Mouse (Mus musculus): ENCODE measurements around the gene Ift43.

DNA sequence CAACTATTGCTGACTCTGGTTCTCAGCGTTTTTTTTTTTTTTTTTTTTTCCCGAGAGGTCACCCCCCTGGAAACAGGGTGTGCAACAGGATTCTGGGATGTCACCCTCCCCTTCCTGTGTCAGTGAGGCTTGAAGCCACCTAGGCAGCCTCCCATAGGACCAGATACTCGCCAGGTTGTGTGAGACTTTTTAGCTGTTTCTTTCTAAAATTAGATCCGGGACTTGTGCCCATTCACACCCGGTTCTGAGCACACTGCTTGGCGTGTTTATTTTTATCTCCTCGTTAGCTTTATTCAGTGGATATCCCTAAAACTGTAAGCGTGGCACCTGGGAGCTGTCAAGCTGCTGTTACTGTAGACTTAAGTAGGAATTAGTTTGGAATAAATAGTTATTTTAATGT, 4.2 kb downstream of the Ift43 start:
- TF ChIP-seq POLR2A (IDR thresholded peaks at IDR 0.05; ENCODE audit: borderline replicate concordance, control insufficient read depth, low read depth, low read length): no peak
- no peak for TF ChIP-seq CTCF (IDR thresholded peaks at IDR 0.05; ENCODE audit: control insufficient read depth, insufficient read depth, low read length)
